Mouse (Mus musculus) heart, postnatal 25 days (tissue): ENCODE results near the gene Prox2. TPM values are rescaled to one million over a fixed set of nuclear protein-coding genes. Genes with fewer than 3 reads are reported as not detected.

Experiments used
- DNase-seq: peaks from one replicate; pipeline ENCODE4 v3.0.0; 2022; ENCODE audit warnings: low spot score
- intact Hi-C: fragments of 180-260 bp; cut with DNase I; formaldehyde crosslinking; loops from one replicate; pipeline ENCODE4 v1.15.1; 2025
- total RNA-seq, 2 experiments: library from RNA; stranded (reverse); gene quantifications; 2 replicates each; pipeline ENCODE4 v1.2.3; 2021

Prox2 gene
- total RNA-seq, 2 experiments from 2014 or later, result 1.5 to 1.8 TPM

DNA sequence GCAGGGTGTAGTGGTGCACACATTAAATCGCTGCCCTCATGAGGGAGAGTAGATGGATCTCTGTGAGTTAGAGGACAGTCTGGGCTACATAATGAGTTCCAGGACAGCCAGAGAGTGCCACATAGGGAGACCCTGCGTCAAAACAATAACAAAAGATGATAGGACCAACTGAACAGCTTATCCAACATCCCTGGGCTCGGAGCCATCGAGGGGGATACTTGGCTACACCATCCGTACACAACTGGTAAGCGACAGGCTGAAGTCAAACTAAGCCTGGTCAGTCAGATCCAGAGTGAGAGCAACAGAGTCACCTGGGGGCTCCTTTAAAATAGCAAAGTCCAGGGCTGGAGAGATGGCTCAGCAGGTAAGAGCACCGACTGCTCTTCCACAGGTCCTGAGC lies 14.7 kb downstream of the Prox2 start:
- no peak for DNase-seq
- intact Hi-C loops, result no loop called here

DNA sequence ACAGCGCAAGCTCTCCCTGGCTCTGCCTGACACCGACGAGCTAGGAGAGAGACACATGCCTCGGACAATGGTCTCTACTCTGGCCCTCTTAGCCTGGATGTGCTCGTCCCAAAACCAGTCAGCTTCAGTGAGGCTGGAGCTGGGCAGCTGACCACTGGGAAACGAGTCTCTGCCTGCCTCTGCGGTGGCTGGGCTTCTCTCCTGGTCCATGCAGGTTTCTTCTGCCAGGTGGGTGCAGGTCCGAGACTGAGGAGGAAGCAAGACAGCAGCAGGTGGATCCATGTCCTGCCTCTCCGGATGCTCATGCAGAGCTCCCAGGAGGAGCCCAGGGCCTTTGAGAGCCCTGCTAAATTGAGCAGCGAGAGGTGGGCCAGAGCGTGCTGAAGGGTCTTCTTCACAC lies 15.4 kb downstream of the Prox2 start:
- DNase-seq, result no peak
- intact Hi-C loops, result no loop called here

DNA sequence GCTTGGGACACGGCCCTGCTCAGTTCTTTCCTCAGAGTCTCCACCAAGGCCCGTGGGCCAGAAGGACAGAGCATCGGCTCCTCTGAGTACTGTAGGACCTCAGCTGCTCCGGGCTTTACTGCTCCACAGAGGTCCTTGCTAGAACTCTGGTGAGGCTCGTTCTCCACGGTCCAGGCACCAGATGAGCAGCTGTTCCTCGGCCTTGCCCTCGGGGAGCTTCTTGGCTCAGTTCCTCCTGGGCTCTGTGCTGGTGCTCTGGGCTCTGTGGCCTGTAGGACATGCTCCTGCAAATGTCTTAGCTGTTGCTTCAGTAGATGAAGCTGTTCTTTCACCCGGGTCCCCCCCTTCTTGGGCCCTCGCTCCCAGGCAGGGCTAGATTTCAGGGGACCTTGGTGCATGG lies 15.9 kb downstream of the Prox2 start:
- intact Hi-C loops, result loop anchor here (5.0 kb wide), 1 partner anchor 48 kb away; no protein-coding TSS in a partner anchor
- DNase-seq, result peak; percentile 24

DNA sequence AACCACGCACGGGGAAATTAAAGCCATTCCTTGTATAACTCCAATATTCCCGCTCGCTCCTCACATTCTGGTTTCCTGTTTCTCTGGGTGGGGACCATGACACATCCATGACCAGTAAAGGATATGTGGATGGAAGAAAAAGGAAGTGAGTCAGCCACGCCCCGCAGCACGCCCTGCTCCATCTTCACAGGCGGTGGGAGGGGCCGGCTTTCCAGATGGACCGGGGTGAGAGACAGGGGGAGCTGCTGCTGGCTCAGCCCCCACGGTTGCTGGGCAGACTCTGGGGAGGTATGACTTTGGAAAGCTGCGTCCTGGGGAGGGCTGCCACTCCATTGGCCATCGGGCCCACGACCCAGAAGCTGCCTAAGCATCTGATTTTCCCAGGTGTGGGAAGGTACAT lies 16.5 kb downstream of the Prox2 start:
- intact Hi-C loops, result loop anchor here (5.0 kb wide), 1 partner anchor 48 kb away; no protein-coding TSS in a partner anchor

DNA sequence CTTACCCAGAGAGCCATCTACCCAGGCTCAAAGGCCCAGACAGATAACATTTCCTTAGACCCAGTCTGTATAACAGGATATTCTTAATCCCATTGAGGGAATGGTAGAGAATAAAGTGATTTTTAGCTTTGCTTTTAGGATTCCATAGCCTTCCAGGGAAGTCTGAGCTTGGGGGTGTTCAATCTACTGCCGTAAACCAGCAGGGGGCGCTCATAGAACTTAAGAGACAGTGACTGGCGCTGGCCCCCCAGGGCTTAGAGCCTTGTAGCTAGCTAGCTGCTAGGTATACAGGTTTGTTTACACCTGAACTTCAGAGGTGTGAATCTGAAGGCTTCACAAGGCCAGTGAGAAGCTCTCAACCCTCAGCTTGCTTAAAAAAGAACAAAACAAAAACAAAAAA lies 18.3 kb downstream of the Prox2 start:
- no peak for DNase-seq
- intact Hi-C loops, result loop anchor here (1.0 to 5.0 kb wide), 2 partner anchors 50 to 213 kb away; no protein-coding TSS in a partner anchor

More for the DNA sequence above, 16.5 kb downstream of the Prox2 start:
- DNase-seq, result peak; percentile 61

DNA sequence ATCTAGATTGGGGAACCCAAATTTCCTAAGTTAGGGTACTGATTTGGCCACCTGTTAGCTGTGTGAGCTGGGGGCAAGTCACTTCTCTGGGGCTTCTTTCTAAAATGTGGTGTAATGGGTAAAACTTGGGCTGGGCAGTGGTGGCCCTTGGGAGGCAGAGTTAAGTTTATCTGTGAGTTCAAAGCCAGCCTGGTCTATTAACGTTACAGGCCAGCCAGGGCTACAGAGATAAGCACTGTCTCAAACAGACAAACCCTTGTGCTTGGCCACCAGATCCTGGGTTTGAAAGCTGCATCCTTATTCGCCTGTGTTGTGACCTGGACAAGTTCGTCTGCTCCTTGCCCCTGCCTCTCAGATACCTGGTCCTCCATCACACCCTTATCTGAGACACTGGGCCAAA lies 19.4 kb downstream of the Prox2 start:
- no peak for DNase-seq
- intact Hi-C loops, result loop anchor here (5.0 kb wide), 1 partner anchor 51 kb away; no protein-coding TSS in a partner anchor

DNA sequence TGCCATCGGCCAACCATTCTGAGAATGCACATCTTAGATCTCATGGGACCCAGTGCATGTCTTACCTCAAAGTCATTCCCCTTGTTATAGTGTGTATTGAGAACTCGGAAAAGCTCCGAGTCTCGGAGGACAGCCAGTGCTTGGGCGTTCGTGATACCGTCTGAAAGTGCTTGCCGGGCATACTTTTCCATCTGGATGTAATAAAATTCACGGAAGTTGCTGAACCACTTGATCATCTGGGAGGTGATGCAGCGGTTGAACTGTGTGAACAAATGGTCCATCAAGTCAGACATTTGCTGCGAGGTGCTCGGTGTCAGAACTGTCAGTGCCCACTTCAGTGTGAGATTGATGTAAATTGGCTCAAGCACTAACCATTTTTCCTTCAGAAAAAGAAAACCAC lies 22.7 kb downstream of the Prox2 start:
- DNase-seq, result no peak
- intact Hi-C loops, result no loop called here

DNA sequence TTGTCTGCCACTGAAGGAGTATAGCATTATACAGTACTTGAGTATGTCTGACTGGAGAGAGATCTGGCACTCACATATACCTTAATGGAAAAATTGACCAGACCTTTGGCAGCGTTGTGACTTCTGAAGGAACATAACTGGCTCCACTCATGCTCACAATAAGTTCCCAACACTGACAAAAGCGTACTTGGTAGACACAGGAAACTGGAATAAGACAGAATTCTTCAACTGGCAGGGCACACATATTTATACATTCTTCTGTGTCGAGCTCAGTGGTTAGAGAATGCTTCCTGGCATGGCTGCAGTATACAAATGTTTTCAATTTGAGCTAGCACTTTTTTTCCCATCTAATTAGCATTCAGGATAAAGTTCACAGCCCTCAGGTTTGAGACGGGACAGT lies 25.6 kb downstream of the Prox2 start:
- intact Hi-C loops, result no loop called here
- no peak for DNase-seq

DNA sequence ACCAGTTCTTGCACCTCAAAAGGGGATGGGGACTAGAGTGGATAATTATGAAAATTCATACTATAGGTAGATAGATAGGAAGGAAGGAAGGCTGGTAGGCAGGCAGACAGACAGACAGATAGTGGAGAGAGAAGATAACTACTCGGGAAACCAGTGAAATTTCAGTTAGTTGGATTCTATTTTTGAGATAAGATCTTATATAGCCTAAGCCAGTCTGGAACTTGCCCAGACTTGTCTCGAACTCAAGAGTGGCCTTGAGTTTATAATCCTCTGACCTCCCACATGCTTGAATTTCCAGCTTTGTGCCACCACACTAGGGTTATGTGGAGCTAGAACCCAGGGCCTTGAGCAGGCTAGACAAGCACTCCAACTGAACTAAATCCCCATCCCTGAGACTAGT lies 26.3 kb downstream of the Prox2 start:
- DNase-seq, result no peak
- intact Hi-C loops, result no loop called here

DNA sequence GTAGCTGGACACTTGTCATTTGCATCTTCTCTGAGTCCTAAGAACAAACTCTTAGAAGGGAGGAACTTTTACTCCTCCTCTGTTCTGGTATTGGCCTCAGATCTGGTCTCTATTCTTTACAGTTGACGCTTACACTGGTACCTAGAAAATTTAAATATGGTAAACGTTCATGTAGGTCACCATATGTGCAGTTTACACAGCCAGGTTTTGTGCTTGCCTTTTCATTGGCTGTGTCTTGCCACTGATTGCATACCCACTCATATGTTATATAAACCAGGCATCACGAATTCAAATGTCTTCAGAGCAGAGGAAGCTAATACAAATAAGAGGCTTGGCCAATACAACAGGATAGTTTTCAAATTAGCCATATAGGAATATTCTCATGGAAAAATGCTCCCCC lies 33.5 kb downstream of the Prox2 start:
- no peak for DNase-seq
- intact Hi-C loops, result no loop called here

DNA sequence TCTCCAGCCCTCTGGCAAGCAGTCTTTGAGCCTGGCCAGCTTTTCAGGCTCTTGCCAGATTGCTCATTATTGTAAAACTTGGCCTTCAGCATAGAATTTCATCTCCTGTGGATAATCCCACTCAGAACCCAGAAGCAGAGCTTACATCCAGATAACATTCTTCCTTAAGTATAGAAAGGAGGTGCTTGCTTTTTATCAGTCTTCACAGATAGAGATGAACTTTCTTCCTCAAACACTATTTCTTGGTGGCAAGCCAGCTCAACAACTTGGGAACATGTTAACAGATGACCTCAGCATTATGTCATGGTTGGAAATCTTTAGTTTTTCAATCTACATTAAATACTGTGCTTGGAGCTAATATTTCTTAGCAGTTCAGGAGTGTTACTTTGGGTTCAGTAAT lies 39.5 kb downstream of the Prox2 start:
- DNase-seq, result no peak
- intact Hi-C loops, result no loop called here

DNA sequence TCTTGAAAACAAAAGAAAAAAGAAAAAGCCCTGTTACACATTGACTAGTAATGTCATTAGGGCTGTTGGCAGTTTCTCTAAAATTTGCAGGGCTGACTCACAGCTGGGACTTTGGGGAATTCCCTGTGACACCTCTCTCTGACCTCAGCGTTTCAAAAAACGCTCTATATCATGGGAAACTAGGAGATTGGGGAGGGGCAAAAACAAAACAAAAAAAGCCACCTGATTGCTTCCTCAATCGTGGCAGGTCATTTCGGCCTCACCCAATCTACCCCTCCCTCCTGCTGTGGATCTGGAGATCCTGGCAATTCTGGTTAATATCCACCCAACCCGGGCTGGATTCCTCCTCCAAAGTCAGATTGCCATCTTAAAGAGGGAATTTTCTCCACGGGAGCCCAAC lies 59.3 kb downstream of the Prox2 start:
- DNase-seq, result no peak
- intact Hi-C loops, result no loop called here

Other genes with a start within 250 kb of the Prox2 start
- gene Ltbp2, start 234.2 kb downstream of the Prox2 start, total RNA-seq, result 1 to 10 TPM; 1.8 to 2.0 TPM
- gene Fcf1, start 139.9 kb downstream of the Prox2 start, total RNA-seq, result 10 to 100 TPM; 28.4 to 34.6 TPM
- gene Arel1, start 139.9 kb downstream of the Prox2 start, total RNA-seq, result 10 to 100 TPM; 37.2 to 38.5 TPM
- gene Ylpm1, start 114.4 kb downstream of the Prox2 start, total RNA-seq, result 10 to 100 TPM; 26.6 to 26.7 TPM
- gene Dlst, start 74 bp upstream of the Prox2 start, total RNA-seq, result 100 to 1,000 TPM; 830 to 838 TPM
- gene Rps6kl1, start 40.5 kb upstream of the Prox2 start, total RNA-seq, result 1 to 10 TPM; 2.6 to 4.3 TPM
- 1 to 10 TPM; 3.3 to 4.4 TPM for gene Pgf, start 67.0 kb upstream of the Prox2 start, total RNA-seq
- 10 to 100 TPM; 48.2 to 49.3 TPM for gene Eif2b2, start 108.7 kb upstream of the Prox2 start, total RNA-seq
- 1 to 10 TPM; 6.9 to 7.5 TPM for gene Mlh3, start 159.8 kb upstream of the Prox2 start, total RNA-seq
- gene Acyp1, start 177.7 kb upstream of the Prox2 start, total RNA-seq, result 10 to 100 TPM; 14.5 to 19.5 TPM
- gene Zc2hc1c, start 177.8 kb upstream of the Prox2 start, total RNA-seq, result 1 to 10 TPM; 1.9 to 2.0 TPM
- gene Nek9, start 228.6 kb upstream of the Prox2 start, total RNA-seq, result 10 to 100 TPM; 90.6 to 93.4 TPM